In the genomic region with DNA sequence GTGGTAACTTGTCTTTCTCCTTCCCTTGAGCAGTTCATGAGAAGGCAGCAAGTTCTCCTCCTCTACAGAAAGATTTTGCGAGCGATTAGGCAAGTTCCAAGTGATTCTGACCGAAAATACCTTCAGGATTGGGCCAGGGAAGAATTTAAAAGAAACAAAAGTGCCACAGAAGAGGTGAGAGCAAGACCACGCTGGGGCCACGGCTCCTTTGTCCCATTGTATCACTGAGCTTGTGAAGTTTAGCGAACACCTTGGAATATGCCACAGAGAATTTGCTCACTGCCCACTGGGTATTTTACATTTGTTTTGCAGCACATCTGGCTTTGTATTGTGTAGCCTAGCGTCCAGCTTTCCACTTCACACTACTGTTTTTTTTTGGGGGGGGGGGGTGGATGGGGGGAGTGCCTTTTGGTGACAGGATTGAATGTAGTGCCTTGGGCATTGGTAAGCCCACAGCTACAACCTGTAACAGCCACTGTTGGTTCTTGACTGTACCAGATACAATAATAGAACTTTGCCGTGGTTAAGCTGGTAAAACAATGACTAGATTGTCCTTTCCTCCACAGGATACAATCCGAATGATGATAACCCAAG, we compare ENCODE assay signal across 8 mouse cellular contexts. TPM values are rescaled to one million over a fixed set of nuclear protein-coding genes. Genes with fewer than 3 reads are reported as not detected.
DNase-seq lines count a peak whose midpoint lies in the region; ATAC-seq and TF ChIP-seq lines count a peak whose summit lies in the region.

No protein-coding gene starts in this region.

- peak overlapping the region; percentile 99 for H3K27ac ChIP-seq in spleen, adult 2 months (ENCODE audit: insufficient read depth, low read length)
- H3K27ac ChIP-seq in limb, embryonic 13.5 days: peak overlapping the region; percentile 99
- H3K27ac ChIP-seq in stomach, embryonic 15.5 days: peak overlapping the region; percentile 96

- peak overlapping the region; percentile 90 for H3K9ac ChIP-seq in limb, embryonic 13.5 days
- H3K9ac ChIP-seq in stomach, embryonic 15.5 days: peak overlapping the region; percentile 65

- H3K4me3 ChIP-seq in spleen, adult 2 months (ENCODE audit: extremely low read depth, insufficient read depth, insufficient read length): peak overlapping the region; percentile 96
- peak overlapping the region; percentile 79 for H3K4me3 ChIP-seq in limb, embryonic 13.5 days
- peak overlapping the region; percentile 68 for H3K4me3 ChIP-seq in stomach, embryonic 15.5 days (replicated peaks)

- no peaks in the 10 kb centered on the region for H3K9me3 ChIP-seq in limb, embryonic 13.5 days
- H3K9me3 ChIP-seq in stomach, embryonic 15.5 days: no peaks in the 10 kb centered on the region

- 0 out of 2 replicates have a peak, but pooled peaks cover 7% of the 10 kb centered on the region for H3K4me1 ChIP-seq in spleen, adult 2 months (ENCODE audit: control insufficient read depth, insufficient read depth, insufficient read length)
- H3K4me1 ChIP-seq in limb, embryonic 13.5 days: peaks cover 8% of the 10 kb centered on the region
- H3K4me1 ChIP-seq in stomach, embryonic 15.5 days: peaks cover 7% of the 10 kb centered on the region; the same call in 1 of the 2 replicates

- TF ChIP-seq POLR2A in spleen, adult 2 months (IDR thresholded peaks at IDR 0.05; ENCODE audit: low read depth, low read length): no peak

- WGBS in spleen, adult 2 months: 11% methylated on average over 9 of the region's 9 CpGs
- WGBS in limb, embryonic 13.5 days: 10% methylated on average over 9 of the region's 9 CpGs
- 6% methylated on average over 9 of the region's 9 CpGs for WGBS in stomach, embryonic 15.5 days

- no peaks in the 10 kb centered on the region for H3K36me3 ChIP-seq in spleen, adult 2 months (ENCODE audit: control insufficient read depth, insufficient read depth, low read length)
- H3K36me3 ChIP-seq in limb, embryonic 13.5 days: peaks cover 17% of the 10 kb centered on the region
- H3K36me3 ChIP-seq in stomach, embryonic 15.5 days: no peaks in the 10 kb centered on the region

- H3K27me3 ChIP-seq in spleen, adult 2 months (ENCODE audit: control insufficient read depth, insufficient read depth, low read length): no peaks in the 10 kb centered on the region
- no peaks in the 10 kb centered on the region for H3K27me3 ChIP-seq in limb, embryonic 13.5 days
- no peaks in the 10 kb centered on the region for H3K27me3 ChIP-seq in stomach, embryonic 15.5 days (replicated peaks)

- peak; percentile 2 to 6 for DNase-seq in adrenal gland, postnatal 36 days
- DNase-seq in adrenal gland, adult 2 months: no peak
- DNase-seq in spleen, adult 2 months (ENCODE audit: low read depth in 1 of 2, low spot score in 2 of 2): no peak
- no peak for DNase-seq in spleen, postnatal 36 days (ENCODE audit: low spot score in 2 of 2)
- DNase-seq in spleen, postnatal 10 days (ENCODE audit: low spot score in 2 of 2): no peak
- DNase-seq in ovary, postnatal 14 days (ENCODE audit: low spot score): no peak

- TF ChIP-seq CTCF in spleen, adult 2 months (IDR thresholded peaks at IDR 0.05; ENCODE audit: extremely low read depth, insufficient read depth, insufficient read length, insufficient replicate concordance): no peak

- H3K4me2 ChIP-seq in limb, embryonic 13.5 days (replicated peaks): peak overlapping the region; percentile 71
- H3K4me2 ChIP-seq in stomach, embryonic 15.5 days: peak overlapping the region; percentile 71

- ATAC-seq in limb, embryonic 13.5 days (ENCODE audit: low FRiP score, low read depth): 0 out of 2 replicates have a peak, but pooled peaks have one; percentile 22
- no peak for ATAC-seq in stomach, embryonic 15.5 days (ENCODE audit: insufficient read depth, low FRiP score, low read depth)

RNA-seq across cellular contexts. Expression of gene Lyrm2, which starts 0.6 kb away (rescaled TPM):
- total RNA-seq in adrenal gland, postnatal 36 days (2021): 10 to 100 TPM; 36.0 to 60.4 TPM
- 10 to 100 TPM; 48.4 to 54.0 TPM for total RNA-seq in adrenal gland, adult 2 months (2021)
- polyA plus RNA-seq in adrenal gland, adult 2 months (2012; rRNA removed): 9.7 and 11.3 TPM in 2 replicates
- 4.3 and 5.4 TPM in 2 replicates for polyA plus RNA-seq in spleen, adult 2 months (2012; rRNA removed)
- 135 and 142 TPM in 2 replicates for polyA plus RNA-seq in limb, embryonic 13.5 days (2015; fragmentation: Nextera tagmentation; extraction: Ambion mirVana)
- polyA plus RNA-seq in stomach, embryonic 15.5 days (2015; fragmentation: Nextera tagmentation; extraction: Ambion mirVana): 91.3 and 101 TPM in 2 replicates

Comparison
In these comparisons a context has a peak if more than half of its experiments do, and no peak if none do; other contexts are left out.
1. DNase-seq: peak in adrenal gland, postnatal 36 days (2 of 2); none in adrenal gland, adult 2 months (single experiment), spleen, adult 2 months (0 of 2), spleen, postnatal 36 days (0 of 2), spleen, postnatal 10 days (0 of 2) and ovary, postnatal 14 days (single experiment).
2. Peak in every context shown above with its lines, with median percentiles within 50 percentile points of each other: H3K27ac ChIP-seq and H3K4me3 ChIP-seq.